Mouse (Mus musculus) cerebellum, postnatal 25 days (tissue): ENCODE measurements around the gene Tmem262.

Experiments
- DNase-seq, 2 experiments: peaks; one replicate each; pipeline ENCODE4 v3.0.0; 2021; ENCODE audit warnings: mixed read lengths in 2 of 2

Gene Tmem262

GRCm38 (mm10) chr19:6102169-6102853 is 22.5 kb downstream of the Tmem262 start:
- no peak for DNase-seq

- DNase-seq, result no peak
Observed at GRCm38 (mm10) chr19:6104476-6104875, 24.6 kb downstream of the Tmem262 start.

- no peak for DNase-seq
Observed at GRCm38 (mm10) chr19:6105586-6105985, 25.8 kb downstream of the Tmem262 start, which contains the start of gene Naaladl1. Gene Naaladl1, plus strand, starts transcription at chr19:6105782.

- DNase-seq, result no peak
Observed at GRCm38 (mm10) chr19:6113116-6113515, 33.3 kb downstream of the Tmem262 start.

GRCm38 (mm10) chr19:6116113-6116850 is 36.4 kb downstream of the Tmem262 start:
- peak; percentile 32 to 56 for DNase-seq

GRCm38 (mm10) chr19:6117346-6117985 is 37.6 kb downstream of the Tmem262 start:
- DNase-seq, result no peak

GRCm38 (mm10) chr19:6117986-6118676 is 38.3 kb downstream of the Tmem262 start, which contains the start of gene Sac3d1:
Gene Sac3d1, minus strand, starts transcription at chr19:6118650.
- peak; percentile 91 for DNase-seq

GRCm38 (mm10) chr19:6118677-6119185 is 38.9 kb downstream of the Tmem262 start:
- DNase-seq, result peak in 1 of 2 experiments; percentile 52

GRCm38 (mm10) chr19:6121761-6122160 is 41.9 kb downstream of the Tmem262 start:
- DNase-seq, result no peak

GRCm38 (mm10) chr19:6123330-6123729 is 43.5 kb downstream of the Tmem262 start:
- DNase-seq, result no peak

- no peak for DNase-seq
Observed at GRCm38 (mm10) chr19:6124898-6125297, 45.1 kb downstream of the Tmem262 start.

GRCm38 (mm10) chr19:6126289-6126688 is 46.5 kb downstream of the Tmem262 start:
- peak in 1 of 2 experiments; percentile 72 for DNase-seq

GRCm38 (mm10) chr19:6126789-6127580 is 47.2 kb downstream of the Tmem262 start:
- DNase-seq, result no peak

GRCm38 (mm10) chr19:6127760-6128341 is 48.0 kb downstream of the Tmem262 start, which contains the start of gene Snx15:
Gene Snx15, minus strand, starts transcription at chr19:6128304.
- DNase-seq, result peak; percentile 98
